ENCODE assay signal across 25 mouse cellular contexts in the genomic region with DNA sequence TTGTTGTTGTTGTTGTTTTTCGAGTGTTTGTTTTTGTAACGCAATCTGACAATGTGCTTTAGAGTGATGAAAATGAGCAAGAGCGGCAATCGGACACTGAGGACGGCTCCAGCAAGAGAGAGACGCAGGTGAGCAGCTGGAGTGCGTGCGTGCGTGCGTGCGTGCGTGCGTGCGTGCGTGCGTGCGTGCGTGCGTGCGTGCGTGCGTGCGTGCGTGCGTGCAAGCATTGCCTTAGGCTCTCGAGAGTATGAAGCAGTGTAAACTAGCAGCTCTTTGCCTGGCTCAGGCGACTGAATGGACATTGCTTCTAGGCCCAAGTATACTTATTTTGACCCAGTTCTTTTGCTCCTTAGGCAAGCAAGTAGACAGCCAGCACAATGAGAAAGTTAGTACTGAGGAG.
"Had no signal": no experiment of that assay in that cellular context is flagged by ENCODE, and none has a peak within 500 bp of the region (broad histone marks: within the 10 kb centered on the region; RNA-seq: fewer than 3 reads in every experiment).

No protein-coding gene starts in this region.

- H3K4me1 ChIP-seq: heart, embryonic 10.5 days; heart, embryonic 12.5 days; hindbrain, embryonic 10.5 days; hindbrain, embryonic 12.5 days; kidney, embryonic 15.5 days; limb, embryonic 10.5 days; limb, embryonic 12.5 days; liver, embryonic 13.5 days; liver, embryonic 15.5 days had no signal

- H3K27ac ChIP-seq: heart, embryonic 10.5 days; hindbrain, embryonic 10.5 days; hindbrain, embryonic 12.5 days; hindbrain, embryonic 14.5 days; hindbrain, postnatal 0 days; kidney, embryonic 15.5 days; kidney, postnatal 0 days; left cerebral cortex, adult 2 months; limb, embryonic 10.5 days; limb, embryonic 12.5 days; liver, embryonic 13.5 days; liver, embryonic 15.5 days had no signal

- H3K27me3 ChIP-seq: heart, embryonic 12.5 days; hindbrain, embryonic 12.5 days; kidney, embryonic 15.5 days; limb, embryonic 12.5 days; liver, embryonic 13.5 days; liver, embryonic 15.5 days had no signal

- DNase-seq: gastrocnemius, postnatal 14 days; gastrocnemius, postnatal 36 days; heart, adult 18-20 months; heart, postnatal 10 days; heart, postnatal 4 days; kidney, adult 11 months; kidney, adult 2 months; kidney, adult 9 months; kidney, postnatal 14 days; kidney, postnatal 36 days; liver; liver, embryonic 13.5 days; liver, postnatal 0 days had no signal

- H3K9me3 ChIP-seq: heart, embryonic 10.5 days; heart, embryonic 12.5 days; hindbrain, embryonic 10.5 days; hindbrain, embryonic 12.5 days; kidney, embryonic 15.5 days; limb, embryonic 10.5 days; limb, embryonic 12.5 days; liver, embryonic 13.5 days; liver, embryonic 15.5 days had no signal

- H3K4me3 ChIP-seq: heart, embryonic 10.5 days; heart, embryonic 12.5 days; hindbrain, embryonic 10.5 days; hindbrain, embryonic 12.5 days; kidney, embryonic 15.5 days; left cerebral cortex, adult 2 months; limb, embryonic 10.5 days; limb, embryonic 12.5 days; liver, embryonic 13.5 days; liver, embryonic 15.5 days had no signal

- H3K9ac ChIP-seq: heart, embryonic 12.5 days; hindbrain, embryonic 12.5 days; hindbrain, embryonic 14.5 days; kidney, embryonic 15.5 days; limb, embryonic 12.5 days; liver, embryonic 13.5 days; liver, embryonic 15.5 days; liver, postnatal 0 days had no signal
